In genomic region chr1:36528351-36528750, GRCm38 (mm10) we compare ENCODE assay signal across 10 mouse cellular contexts. TPM values are rescaled to one million over a fixed set of nuclear protein-coding genes. Genes with fewer than 3 reads are reported as not detected.
DNase-seq lines count a peak whose midpoint lies in the region; ATAC-seq and TF ChIP-seq lines count a peak whose summit lies in the region.
"Had no signal": no experiment of that assay in that cellular context is flagged by ENCODE, and none has a peak within 500 bp of the region (broad histone marks: within the 10 kb centered on the region; RNA-seq: fewer than 3 reads in every experiment).

No protein-coding gene starts in this region.

- H3K27ac ChIP-seq in lung, postnatal 0 days (ENCODE audit: low read length), result no peak overlapping the region
- peak overlapping the region; percentile 74 for H3K27ac ChIP-seq in forebrain, embryonic 16.5 days (ENCODE audit: low read length)
- H3K27ac ChIP-seq in midbrain, postnatal 0 days (ENCODE audit: low read depth, low read length), result no peak overlapping the region
- H3K27ac ChIP-seq: liver, embryonic 12.5 days had no signal

- no peak for TF ChIP-seq EP300 in lung, postnatal 0 days (IDR thresholded peaks at IDR 0.05)

- peaks cover 15% of the 10 kb centered on the region; the same call in 1 of the 2 replicates for H3K36me3 ChIP-seq in lung, postnatal 0 days (ENCODE audit: insufficient read depth, low read length)
- 0 out of 2 replicates have a peak, but pooled peaks cover 4% of the 10 kb centered on the region for H3K36me3 ChIP-seq in forebrain, embryonic 16.5 days (ENCODE audit: control insufficient read depth, insufficient read depth)
- peaks cover 30% of the 10 kb centered on the region for H3K36me3 ChIP-seq in midbrain, postnatal 0 days (ENCODE audit: insufficient read depth, low read length)

- intact Hi-C loops in heart, postnatal 36 days (cut with DNase I), result no loop called here

- no peak overlapping the region for H3K4me3 ChIP-seq in lung, postnatal 0 days (ENCODE audit: low read depth, low read length)
- H3K4me3 ChIP-seq in forebrain, embryonic 16.5 days (replicated peaks; ENCODE audit: low read length), result no peak overlapping the region
- no peak overlapping the region for H3K4me3 ChIP-seq in midbrain, postnatal 0 days (ENCODE audit: low read depth, low read length)
- H3K4me3 ChIP-seq: liver, embryonic 12.5 days had no signal

- H3K27me3 ChIP-seq in lung, postnatal 0 days (replicated peaks; ENCODE audit: insufficient read depth, low read length), result no peaks in the 10 kb centered on the region
- no peaks in the 10 kb centered on the region for H3K27me3 ChIP-seq in forebrain, embryonic 16.5 days (replicated peaks; ENCODE audit: control insufficient read depth, insufficient read depth, low read length)
- no peaks in the 10 kb centered on the region for H3K27me3 ChIP-seq in midbrain, postnatal 0 days (ENCODE audit: insufficient read depth, low read length)
- H3K27me3 ChIP-seq: liver, embryonic 12.5 days had no signal

- peak; percentile 68 for DNase-seq in lung, postnatal 0 days (ENCODE audit: low spot score)
- no peak for DNase-seq in lung, postnatal 25 days (ENCODE audit: low spot score)
- DNase-seq in brain, adult 2 months (ENCODE audit: low read depth, low spot score), result peak; percentile 51
- DNase-seq in midbrain, postnatal 0 days (ENCODE audit: low spot score), result peak; percentile 79
- no peak for DNase-seq in ovary, adult 18-20 months (ENCODE audit: low spot score)
- DNase-seq in heart, postnatal 36 days, result no peak
- DNase-seq: kidney, adult 11 months had no signal

- TF ChIP-seq CTCF in lung, postnatal 0 days (IDR thresholded peaks at IDR 0.05), result no peak
- TF ChIP-seq CTCF in midbrain, postnatal 0 days (IDR thresholded peaks at IDR 0.05), result no peak

- ATAC-seq in lung, postnatal 0 days, result peak; percentile 25; the same call in 1 of the 2 replicates
- ATAC-seq in forebrain, embryonic 16.5 days, result peak; percentile 65
- ATAC-seq in midbrain, postnatal 0 days (ENCODE audit: low FRiP score), result no peak
- ATAC-seq: liver, embryonic 12.5 days had no signal

- H3K9me3 ChIP-seq in lung, postnatal 0 days (ENCODE audit: low read length), result no peaks in the 10 kb centered on the region
- no peaks in the 10 kb centered on the region for H3K9me3 ChIP-seq in forebrain, embryonic 16.5 days (ENCODE audit: control insufficient read depth, low read length)
- no peaks in the 10 kb centered on the region for H3K9me3 ChIP-seq in midbrain, postnatal 0 days (ENCODE audit: low read length)
- H3K9me3 ChIP-seq: liver, embryonic 12.5 days had no signal

- H3K4me1 ChIP-seq in lung, postnatal 0 days (ENCODE audit: insufficient read depth, low read depth, low read length), result no peaks in the 10 kb centered on the region; the same call in 1 of the 2 replicates
- peaks cover 22% of the 10 kb centered on the region for H3K4me1 ChIP-seq in forebrain, embryonic 16.5 days (replicated peaks; ENCODE audit: control insufficient read depth, insufficient read depth, low read length)
- no peaks in the 10 kb centered on the region for H3K4me1 ChIP-seq in midbrain, postnatal 0 days (ENCODE audit: insufficient read depth, low read length)
- H3K4me1 ChIP-seq: liver, embryonic 12.5 days had no signal

- no peak overlapping the region for H3K9ac ChIP-seq in lung, postnatal 0 days (replicated peaks; ENCODE audit: low read depth)
- no peak overlapping the region for H3K9ac ChIP-seq in forebrain, embryonic 16.5 days (replicated peaks; ENCODE audit: low read depth, low read length)
- no peak overlapping the region for H3K9ac ChIP-seq in midbrain, postnatal 0 days (replicated peaks; ENCODE audit: low read length, poor library complexity, severe bottlenecking)
- H3K9ac ChIP-seq: liver, embryonic 12.5 days had no signal

- H3K4me2 ChIP-seq in lung, postnatal 0 days (replicated peaks; ENCODE audit: low read depth, low read length), result no peak overlapping the region
- H3K4me2 ChIP-seq in forebrain, embryonic 16.5 days (ENCODE audit: low read length), result no peak overlapping the region
- H3K4me2 ChIP-seq in midbrain, postnatal 0 days (ENCODE audit: low read depth, low read length, poor library complexity, severe bottlenecking), result no peak overlapping the region
- H3K4me2 ChIP-seq: liver, embryonic 12.5 days had no signal

- WGBS in lung, postnatal 0 days, result 9% methylated on average over 1 of the region's 1 CpGs
- WGBS in forebrain, embryonic 16.5 days, result 4% methylated on average over 1 of the region's 1 CpGs
- WGBS in midbrain, postnatal 0 days, result 12% methylated on average over 1 of the region's 1 CpGs

RNA-seq across cellular contexts. Expression of gene Ankrd23, which starts 8.3 kb away (rescaled TPM):
- 6.2 and 10.5 TPM in 2 replicates for polyA plus RNA-seq in lung, postnatal 0 days (2015; fragmentation: Nextera tagmentation; extraction: Ambion mirVana)
- 9.3 and 13.2 TPM in 2 replicates for polyA plus RNA-seq in forebrain, embryonic 16.5 days (2015; fragmentation: Nextera tagmentation; extraction: Ambion mirVana)
- 9.8 and 11.6 TPM in 2 replicates for total RNA-seq in midbrain, postnatal 0 days (2014; rRNA removed)
- 12.8 and 14.8 TPM in 2 replicates for polyA plus RNA-seq in midbrain, postnatal 0 days (2015; fragmentation: Nextera tagmentation; extraction: Ambion mirVana)
- 100 to 1,000 TPM; 203 to 373 TPM for total RNA-seq in heart, postnatal 36 days (2021)

RNA-seq across cellular contexts. Expression of gene Gm42417, which starts 10.9 kb away (rescaled TPM):
- polyA plus RNA-seq in lung, postnatal 0 days (2015; fragmentation: Nextera tagmentation; extraction: Ambion mirVana), result 0.62 TPM in 1 of 2 replicates, not detected in the other
- polyA plus RNA-seq in forebrain, embryonic 16.5 days (2015; fragmentation: Nextera tagmentation; extraction: Ambion mirVana), result 0.22 and 0.42 TPM in 2 replicates
- total RNA-seq in midbrain, postnatal 0 days (2014; rRNA removed), result not detected in 2 replicates
- polyA plus RNA-seq in midbrain, postnatal 0 days (2015; fragmentation: Nextera tagmentation; extraction: Ambion mirVana), result 0.42 and 0.65 TPM in 2 replicates
- total RNA-seq in heart, postnatal 36 days (2021), result 100 to 1,000 TPM in 1 of 2 experiments, 10 to 100 TPM in 1; 93.9 to 209 TPM
- total RNA-seq: layer of hippocampus, postnatal 14 days had no signal

RNA-seq across cellular contexts. Expression of gene Cnnm3, which starts 16.7 kb away (rescaled TPM):
- 3.3 TPM in 2 replicates for polyA plus RNA-seq in lung, postnatal 0 days (2015; fragmentation: Nextera tagmentation; extraction: Ambion mirVana)
- 4.8 and 5.8 TPM in 2 replicates for polyA plus RNA-seq in forebrain, embryonic 16.5 days (2015; fragmentation: Nextera tagmentation; extraction: Ambion mirVana)
- 32.9 and 40.8 TPM in 2 replicates for total RNA-seq in midbrain, postnatal 0 days (2014; rRNA removed)
- 4.3 and 5.2 TPM in 2 replicates for polyA plus RNA-seq in midbrain, postnatal 0 days (2015; fragmentation: Nextera tagmentation; extraction: Ambion mirVana)
- 10 to 100 TPM; 16.0 to 19.2 TPM for total RNA-seq in heart, postnatal 36 days (2021)

RNA-seq across cellular contexts. Expression of gene Ankrd39, which starts 18.9 kb away (rescaled TPM):
- polyA plus RNA-seq in lung, postnatal 0 days (2015; fragmentation: Nextera tagmentation; extraction: Ambion mirVana), result 19.4 and 23.1 TPM in 2 replicates
- 15.4 and 24.4 TPM in 2 replicates for polyA plus RNA-seq in forebrain, embryonic 16.5 days (2015; fragmentation: Nextera tagmentation; extraction: Ambion mirVana)
- 27.9 and 30.4 TPM in 2 replicates for total RNA-seq in midbrain, postnatal 0 days (2014; rRNA removed)
- polyA plus RNA-seq in midbrain, postnatal 0 days (2015; fragmentation: Nextera tagmentation; extraction: Ambion mirVana), result 34.3 and 40.9 TPM in 2 replicates
- 1 to 10 TPM; 7.3 to 7.8 TPM for total RNA-seq in heart, postnatal 36 days (2021)

RNA-seq across cellular contexts. Expression of gene Sema4c, which starts 29.8 kb away (rescaled TPM):
- polyA plus RNA-seq in lung, postnatal 0 days (2015; fragmentation: Nextera tagmentation; extraction: Ambion mirVana), result 11.7 and 15.0 TPM in 2 replicates
- 35.4 and 37.3 TPM in 2 replicates for polyA plus RNA-seq in forebrain, embryonic 16.5 days (2015; fragmentation: Nextera tagmentation; extraction: Ambion mirVana)
- total RNA-seq in midbrain, postnatal 0 days (2014; rRNA removed), result 30.0 and 32.7 TPM in 2 replicates
- polyA plus RNA-seq in midbrain, postnatal 0 days (2015; fragmentation: Nextera tagmentation; extraction: Ambion mirVana), result 14.7 and 18.0 TPM in 2 replicates
- 10 to 100 TPM; 15.0 to 17.1 TPM for total RNA-seq in heart, postnatal 36 days (2021)

Comparison
In these comparisons a context has a peak if more than half of its experiments do, and no peak if none do; other contexts are left out.
1. DNase-seq: peak in lung, postnatal 0 days (single experiment), brain, adult 2 months (single experiment) and midbrain, postnatal 0 days (single experiment); none in lung, postnatal 25 days (single experiment), ovary, adult 18-20 months (single experiment) and heart, postnatal 36 days (0 of 2).